Mouse (Mus musculus) 3134 (cell line): ENCODE data around the gene Ssmem1.

ENCODE experiments used
- DNase-seq: peaks from one replicate; pipeline ENCODE4 v3.0.0-alpha.2; 2011; ENCODE audit warnings: low spot score; ENCODE audit not compliant: insufficient read length; ENCODE audit errors: extremely low read depth

Gene Ssmem1

GRCm38 (mm10) chr6:30509265-30510239 is at the start of gene Ssmem1, which contains the start of gene Tmem209:
Gene Ssmem1, plus strand, starts transcription at chr6:30509849.
Gene Tmem209, minus strand, starts transcription at chr6:30509783.
- DNase-seq: peak; percentile 97

GRCm38 (mm10) chr6:30460750-30461446 is 48.8 kb upstream of the Ssmem1 start:
- no peak for DNase-seq

GRCm38 (mm10) chr6:30461755-30462344 is 47.8 kb upstream of the Ssmem1 start:
- DNase-seq: no peak

- no peak for DNase-seq
These were observed 46.8 kb upstream of the Ssmem1 start for GRCm38 (mm10) chr6:30462822-30463221.

- no peak for DNase-seq
These were observed 44.1 kb upstream of the Ssmem1 start for GRCm38 (mm10) chr6:30465586-30465985.

GRCm38 (mm10) chr6:30468058-30468457 is 41.6 kb upstream of the Ssmem1 start:
- no peak for DNase-seq

- DNase-seq: peak; percentile 73
These were observed 41.0 kb upstream of the Ssmem1 start for GRCm38 (mm10) chr6:30468684-30469083.

- DNase-seq: peak; percentile 87
These were observed 40.3 kb upstream of the Ssmem1 start for GRCm38 (mm10) chr6:30469370-30469769.

- DNase-seq: no peak
These were observed 37.9 kb upstream of the Ssmem1 start for GRCm38 (mm10) chr6:30471706-30472105.

GRCm38 (mm10) chr6:30476025-30476765 is 33.5 kb upstream of the Ssmem1 start:
- no peak for DNase-seq

- no peak for DNase-seq
These were observed 32.4 kb upstream of the Ssmem1 start for GRCm38 (mm10) chr6:30477210-30477714.

GRCm38 (mm10) chr6:30477784-30478183 is 31.9 kb upstream of the Ssmem1 start:
- DNase-seq: no peak

- DNase-seq: no peak
These were observed 30.2 kb upstream of the Ssmem1 start for GRCm38 (mm10) chr6:30479418-30479817.

GRCm38 (mm10) chr6:30482908-30483307 is 26.7 kb upstream of the Ssmem1 start:
- DNase-seq: no peak

- DNase-seq: no peak
These were observed 23.1 kb upstream of the Ssmem1 start for GRCm38 (mm10) chr6:30486504-30486903.

GRCm38 (mm10) chr6:30499049-30499448 is 10.6 kb upstream of the Ssmem1 start:
- no peak for DNase-seq

GRCm38 (mm10) chr6:30508824-30509223 is 825 bp upstream of the Ssmem1 start:
- DNase-seq: no peak

GRCm38 (mm10) chr6:30510291-30510690 is 642 bp downstream of the Ssmem1 start:
- peak; percentile 11 for DNase-seq

- no peak for DNase-seq
These were observed 4.6 kb downstream of the Ssmem1 start for GRCm38 (mm10) chr6:30514242-30514641.

- DNase-seq: no peak
These were observed 10.8 kb downstream of the Ssmem1 start for GRCm38 (mm10) chr6:30520400-30520799.
